Mouse (Mus musculus) brain, embryonic 14.5 days (tissue): Measurements from ENCODE around the gene Mbnl2.

Experiments used
- CTCF ChIP-seq: fragments of 200-500 bp; IDR thresholded peaks from 2 replicates; pipeline ENCODE4 v1.5.1; 2012; ENCODE audit warnings: inconsistent platforms, mild to moderate bottlenecking, moderate library complexity, borderline replicate concordance; ENCODE audit not compliant: insufficient read depth, insufficient read length; ENCODE audit errors: extremely low read depth
- POLR2A ChIP-seq: fragments of 200-500 bp; IDR thresholded peaks from 2 replicates; pipeline ENCODE4 v1.6.1; 2012; ENCODE audit warnings: mild to moderate bottlenecking, inconsistent platforms, borderline replicate concordance; ENCODE audit not compliant: poor library complexity, insufficient read depth, insufficient read length, severe bottlenecking; ENCODE audit errors: extremely low read depth

- no peak for TF ChIP-seq CTCF
- no peak for TF ChIP-seq POLR2A
These were observed 47.6 kb downstream of the Mbnl2 start for GRCm38 (mm10) chr14:120323111-120323510.
